Mouse (Mus musculus): Measurements from ENCODE around the gene Ccs.
"Not testable (repeated sequence)": the region's sequence is repeated elsewhere in the genome, so short reads cannot be mapped to it uniquely, and the experiment has no call there.

Ccs gene

GRCm38 (mm10) chr19:4836096-4836495 is 3.0 kb downstream of the Ccs start:
- in situ Hi-C loops (cut with MboI, MseI): no loop called here

- in situ Hi-C loops (cut with MboI, MseI): no loop called here
Measured at GRCm38 (mm10) chr19:4833977-4834376, 5.2 kb downstream of the Ccs start.

- in situ Hi-C loops (cut with MboI, MseI): no loop called here
Measured at GRCm38 (mm10) chr19:4829156-4829555, 10.0 kb downstream of the Ccs start.

GRCm38 (mm10) chr19:4828444-4829114 is 10.6 kb downstream of the Ccs start:
- in situ Hi-C loops (cut with MboI, MseI): no loop called here

- in situ Hi-C loops (cut with MboI, MseI): no loop called here
Measured at GRCm38 (mm10) chr19:4820678-4821303, 18.3 kb downstream of the Ccs start.

GRCm38 (mm10) chr19:4817182-4817835 is 21.8 kb downstream of the Ccs start:
- in situ Hi-C loops (cut with MboI, MseI): no loop called here

GRCm38 (mm10) chr19:4813015-4813414 is 26.1 kb downstream of the Ccs start:
- in situ Hi-C loops (cut with MboI, MseI): no loop called here

GRCm38 (mm10) chr19:4812334-4812949 is 26.7 kb downstream of the Ccs start:
- in situ Hi-C loops (cut with MboI, MseI): not testable (repeated sequence)

- in situ Hi-C loops (cut with MboI, MseI): no loop called here
Measured at GRCm38 (mm10) chr19:4811909-4812242, 27.3 kb downstream of the Ccs start.

GRCm38 (mm10) chr19:4811063-4811908 is 27.8 kb downstream of the Ccs start, which contains the start of the genes Gm21992 and Rbm14:
Gene Gm21992 (minus strand): TSS chr19:4811612.
Gene Rbm14 (minus strand): TSS chr19:4811634.
- in situ Hi-C loops (cut with MboI, MseI): no loop called here

- in situ Hi-C loops (cut with MboI, MseI): no loop called here
Measured at GRCm38 (mm10) chr19:4810746-4811062, 28.4 kb downstream of the Ccs start.

GRCm38 (mm10) chr19:4810309-4810708 is 28.8 kb downstream of the Ccs start:
- in situ Hi-C loops (cut with MboI, MseI): no loop called here

- in situ Hi-C loops (cut with MboI, MseI): loop anchor here (10.0 kb wide), 1 partner anchor 492 kb away; the partner anchor contains the start of genes Gal3st3 and Sf3b2
Measured at GRCm38 (mm10) chr19:4803283-4803682, 35.8 kb downstream of the Ccs start.

GRCm38 (mm10) chr19:4802691-4803091 is 36.4 kb downstream of the Ccs start:
- in situ Hi-C loops (cut with MboI, MseI): loop anchor here (10.0 kb wide), 1 partner anchor 492 kb away; the partner anchor contains the start of genes Gal3st3 and Sf3b2

- in situ Hi-C loops (cut with MboI, MseI): no loop called here
Measured at GRCm38 (mm10) chr19:4799083-4799482, 40.0 kb downstream of the Ccs start.

GRCm38 (mm10) chr19:4797846-4798245 is 41.3 kb downstream of the Ccs start:
- in situ Hi-C loops (cut with MboI, MseI): no loop called here

- in situ Hi-C loops (cut with MboI, MseI): no loop called here
Measured at GRCm38 (mm10) chr19:4795929-4796328, 43.2 kb downstream of the Ccs start.

- in situ Hi-C loops (cut with MboI, MseI): loop anchor here (5.0 kb wide), 2 partner anchors 37 to 742 kb away; partner anchors contain the start of gene Rbm4b
Measured at GRCm38 (mm10) chr19:4793831-4794422, 45.2 kb downstream of the Ccs start, which contains the start of gene Rbm4. Gene Rbm4 (minus strand): TSS chr19:4793901.

- in situ Hi-C loops (cut with MboI, MseI): loop anchor here (5.0 kb wide), 2 partner anchors 36 to 741 kb away; partner anchors contain the start of gene Rbm4b
Measured at GRCm38 (mm10) chr19:4793281-4793830, 45.8 kb downstream of the Ccs start.

- in situ Hi-C loops (cut with MboI, MseI): no loop called here
Measured at GRCm38 (mm10) chr19:4786313-4786712, 52.8 kb downstream of the Ccs start.

GRCm38 (mm10) chr19:4785206-4785605 is 53.9 kb downstream of the Ccs start:
- in situ Hi-C loops (cut with MboI, MseI): no loop called here

All from T-helper 1 cell (primary cell).